Mouse (Mus musculus): ENCODE results near the gene Krtap4-9. TPM values are rescaled to one million over a fixed set of nuclear protein-coding genes. Genes with fewer than 3 reads are reported as not detected.
"Not testable (repeated sequence)": the region's sequence is repeated elsewhere in the genome, so short reads cannot be mapped to it uniquely, and the experiment has no call there.

Gene Krtap4-9
- polyA plus RNA-seq, 1 experiment from 2014 or later, result not detected

DNA sequence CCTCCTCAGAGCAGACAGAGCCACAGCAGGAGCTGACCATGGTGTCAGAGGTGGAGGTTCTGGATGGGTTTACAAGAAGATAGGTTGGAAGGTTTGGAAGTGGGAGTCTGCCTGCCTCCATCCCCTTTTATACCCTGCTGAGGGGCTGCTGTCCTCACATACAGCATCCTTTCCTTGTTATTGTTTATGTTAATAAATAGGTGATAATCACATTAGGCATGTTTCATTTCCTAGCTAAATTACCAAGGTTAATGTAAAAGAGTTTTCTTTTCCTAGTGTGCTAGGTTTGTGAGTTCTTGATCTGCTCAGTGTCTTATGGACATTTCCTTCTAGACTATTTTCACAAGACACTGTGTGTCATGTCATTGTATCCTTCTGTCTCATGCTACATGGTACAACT is 24.8 kb downstream of the Krtap4-9 start, which contains the start of gene Krtap4-13:
TSS of gene Krtap4-13 (minus strand) at position 101 of the 400 bp plus-strand sequence.
- ATAC-seq (ENCODE audit: low read depth); H3K9ac ChIP-seq (ENCODE audit: low read length); H3K4me2 ChIP-seq (ENCODE audit: low read depth, low read length); H3K4me1 ChIP-seq (replicated peaks; ENCODE audit: control insufficient read depth, insufficient read depth, low read length); H3K4me3 ChIP-seq (ENCODE audit: low read length); H3K27ac ChIP-seq (ENCODE audit: low read length); H3K27me3 ChIP-seq (ENCODE audit: control insufficient read depth, insufficient read depth, low read depth, low read length); H3K9me3 ChIP-seq (ENCODE audit: control insufficient read depth, low read length); H3K36me3 ChIP-seq (ENCODE audit: control insufficient read depth, insufficient read depth, low read length): not testable (repeated sequence)

- not testable (repeated sequence) for H3K27ac ChIP-seq (ENCODE audit: low read length); H3K9me3 ChIP-seq (ENCODE audit: control insufficient read depth, low read length); H3K9ac ChIP-seq (ENCODE audit: low read length); H3K4me3 ChIP-seq (ENCODE audit: low read length); H3K4me2 ChIP-seq (ENCODE audit: low read depth, low read length); H3K27me3 ChIP-seq (ENCODE audit: control insufficient read depth, insufficient read depth, low read depth, low read length); ATAC-seq (ENCODE audit: low read depth); H3K36me3 ChIP-seq (ENCODE audit: control insufficient read depth, insufficient read depth, low read length); H3K4me1 ChIP-seq (replicated peaks; ENCODE audit: control insufficient read depth, insufficient read depth, low read length)
- 81% methylated on average over 2 of the region's 2 CpGs for WGBS
Measured at GRCm38 (mm10) chr11:99815566-99815965, 30.6 kb downstream of the Krtap4-9 start, which contains the start of gene Gm11564. Gene Gm11564 (minus strand): TSS chr11:99815666.

Other genes starting within 250 kb of the Krtap4-9 start
- gene Krt40, start 242.0 kb upstream of the Krtap4-9 start, polyA plus RNA-seq (2015; fragmentation: Nextera tagmentation; extraction: Ambion mirVana), result not detected in 2 replicates
- not detected in 2 replicates for gene Krtap3-3, start 234.3 kb upstream of the Krtap4-9 start, polyA plus RNA-seq (2015; fragmentation: Nextera tagmentation; extraction: Ambion mirVana)
- not detected in 2 replicates for gene Krtap3-2, start 228.3 kb upstream of the Krtap4-9 start, polyA plus RNA-seq (2015; fragmentation: Nextera tagmentation; extraction: Ambion mirVana)
- gene Gm11939, start 225.7 kb upstream of the Krtap4-9 start, polyA plus RNA-seq (2015; fragmentation: Nextera tagmentation; extraction: Ambion mirVana), result not detected in 2 replicates
- not detected in 2 replicates for gene Krtap3-1, start 218.6 kb upstream of the Krtap4-9 start, polyA plus RNA-seq (2015; fragmentation: Nextera tagmentation; extraction: Ambion mirVana)
- not detected in 2 replicates for gene Krtap1-5, start 204.2 kb upstream of the Krtap4-9 start, polyA plus RNA-seq (2015; fragmentation: Nextera tagmentation; extraction: Ambion mirVana)
- gene Krtap1-4, start 201.5 kb upstream of the Krtap4-9 start, polyA plus RNA-seq (2015; fragmentation: Nextera tagmentation; extraction: Ambion mirVana), result not detected in 2 replicates
- not detected in 2 replicates for gene Krtap1-3, start 193.9 kb upstream of the Krtap4-9 start, polyA plus RNA-seq (2015; fragmentation: Nextera tagmentation; extraction: Ambion mirVana)
- not detected in 2 replicates for gene Krtap9-3, start 187.1 kb upstream of the Krtap4-9 start, polyA plus RNA-seq (2015; fragmentation: Nextera tagmentation; extraction: Ambion mirVana)
- not detected in 2 replicates for gene Gm11938, start 181.9 kb upstream of the Krtap4-9 start, polyA plus RNA-seq (2015; fragmentation: Nextera tagmentation; extraction: Ambion mirVana)
- gene Gm11937, start 175.0 kb upstream of the Krtap4-9 start, polyA plus RNA-seq (2015; fragmentation: Nextera tagmentation; extraction: Ambion mirVana), result not detected in 2 replicates
- gene Krtap2-4, start 170.4 kb upstream of the Krtap4-9 start, polyA plus RNA-seq (2015; fragmentation: Nextera tagmentation; extraction: Ambion mirVana), result not detected in 2 replicates
- not detected in 2 replicates for gene Gm11562, start 164.8 kb upstream of the Krtap4-9 start, polyA plus RNA-seq (2015; fragmentation: Nextera tagmentation; extraction: Ambion mirVana)
- not detected in 2 replicates for gene Krtap4-1, start 157.0 kb upstream of the Krtap4-9 start, polyA plus RNA-seq (2015; fragmentation: Nextera tagmentation; extraction: Ambion mirVana)
- gene Krtap4-2, start 150.1 kb upstream of the Krtap4-9 start, polyA plus RNA-seq (2015; fragmentation: Nextera tagmentation; extraction: Ambion mirVana), result not detected in 2 replicates
- not detected in 2 replicates for gene Krtap4-7, start 141.1 kb upstream of the Krtap4-9 start, polyA plus RNA-seq (2015; fragmentation: Nextera tagmentation; extraction: Ambion mirVana)
- not detected in 2 replicates for gene Gm11555, start 135.0 kb upstream of the Krtap4-9 start, polyA plus RNA-seq (2015; fragmentation: Nextera tagmentation; extraction: Ambion mirVana)
- gene Gm11563, start 126.2 kb upstream of the Krtap4-9 start, polyA plus RNA-seq (2015; fragmentation: Nextera tagmentation; extraction: Ambion mirVana), result not detected in 2 replicates
- gene Krtap4-6, start 119.2 kb upstream of the Krtap4-9 start, polyA plus RNA-seq (2015; fragmentation: Nextera tagmentation; extraction: Ambion mirVana), result not detected in 2 replicates
- not detected in 2 replicates for gene Gm14190, start 94.5 kb upstream of the Krtap4-9 start, polyA plus RNA-seq (2015; fragmentation: Nextera tagmentation; extraction: Ambion mirVana)
- gene Gm14180, start 50.9 kb upstream of the Krtap4-9 start, polyA plus RNA-seq (2015; fragmentation: Nextera tagmentation; extraction: Ambion mirVana), result not detected in 2 replicates
- gene Gm11595, start 12.3 kb upstream of the Krtap4-9 start, polyA plus RNA-seq (2015; fragmentation: Nextera tagmentation; extraction: Ambion mirVana), result not detected in 2 replicates
- gene Krtap4-8, start 4.5 kb upstream of the Krtap4-9 start, polyA plus RNA-seq (2015; fragmentation: Nextera tagmentation; extraction: Ambion mirVana), result not detected in 2 replicates
- not detected in 2 replicates for gene Gm11596, start 8.3 kb downstream of the Krtap4-9 start, polyA plus RNA-seq (2015; fragmentation: Nextera tagmentation; extraction: Ambion mirVana)
- not detected in 2 replicates for gene Gm11569, start 13.7 kb downstream of the Krtap4-9 start, polyA plus RNA-seq (2015; fragmentation: Nextera tagmentation; extraction: Ambion mirVana)
- not detected in 2 replicates for gene Gm11554, start 19.2 kb downstream of the Krtap4-9 start, polyA plus RNA-seq (2015; fragmentation: Nextera tagmentation; extraction: Ambion mirVana)
- not detected in 2 replicates for gene Krtap4-13, start 24.7 kb downstream of the Krtap4-9 start, polyA plus RNA-seq (2015; fragmentation: Nextera tagmentation; extraction: Ambion mirVana)
- gene Gm11564, start 30.5 kb downstream of the Krtap4-9 start, polyA plus RNA-seq (2015; fragmentation: Nextera tagmentation; extraction: Ambion mirVana), result not detected in 2 replicates
- not detected in 2 replicates for gene 2300003K06Rik, start 52.9 kb downstream of the Krtap4-9 start, polyA plus RNA-seq (2015; fragmentation: Nextera tagmentation; extraction: Ambion mirVana)
- not detected in 2 replicates for gene Krtap4-16, start 66.4 kb downstream of the Krtap4-9 start, polyA plus RNA-seq (2015; fragmentation: Nextera tagmentation; extraction: Ambion mirVana)
- gene Gm11568, start 72.7 kb downstream of the Krtap4-9 start, polyA plus RNA-seq (2015; fragmentation: Nextera tagmentation; extraction: Ambion mirVana), result not detected in 2 replicates
- gene Gm11559, start 79.3 kb downstream of the Krtap4-9 start, polyA plus RNA-seq (2015; fragmentation: Nextera tagmentation; extraction: Ambion mirVana), result not detected in 2 replicates
- not detected in 2 replicates for gene Krtap9-1, start 88.2 kb downstream of the Krtap4-9 start, polyA plus RNA-seq (2015; fragmentation: Nextera tagmentation; extraction: Ambion mirVana)
- not detected in 2 replicates for gene Gm11567, start 94.0 kb downstream of the Krtap4-9 start, polyA plus RNA-seq (2015; fragmentation: Nextera tagmentation; extraction: Ambion mirVana)
- gene Krtap31-1, start 122.7 kb downstream of the Krtap4-9 start, polyA plus RNA-seq (2015; fragmentation: Nextera tagmentation; extraction: Ambion mirVana), result not detected in 2 replicates
- gene Gm11565, start 129.6 kb downstream of the Krtap4-9 start, polyA plus RNA-seq (2015; fragmentation: Nextera tagmentation; extraction: Ambion mirVana), result not detected in 2 replicates
- not detected in 2 replicates for gene Krtap31-2, start 151.1 kb downstream of the Krtap4-9 start, polyA plus RNA-seq (2015; fragmentation: Nextera tagmentation; extraction: Ambion mirVana)
- not detected in 2 replicates for gene Krtap9-5, start 163.3 kb downstream of the Krtap4-9 start, polyA plus RNA-seq (2015; fragmentation: Nextera tagmentation; extraction: Ambion mirVana)
- not detected in 2 replicates for gene Krtap29-1, start 193.9 kb downstream of the Krtap4-9 start, polyA plus RNA-seq (2015; fragmentation: Nextera tagmentation; extraction: Ambion mirVana)
- gene Krtap16-1, start 201.4 kb downstream of the Krtap4-9 start, polyA plus RNA-seq (2015; fragmentation: Nextera tagmentation; extraction: Ambion mirVana), result not detected in 2 replicates
- gene Krtap17-1, start 208.8 kb downstream of the Krtap4-9 start, polyA plus RNA-seq (2015; fragmentation: Nextera tagmentation; extraction: Ambion mirVana), result 0.83 and 1.2 TPM in 2 replicates
- not detected in 2 replicates for gene Krt33a, start 231.0 kb downstream of the Krtap4-9 start, polyA plus RNA-seq (2015; fragmentation: Nextera tagmentation; extraction: Ambion mirVana)
- gene Krt33b, start 244.7 kb downstream of the Krtap4-9 start, polyA plus RNA-seq (2015; fragmentation: Nextera tagmentation; extraction: Ambion mirVana), result not detected in 2 replicates

Data from lung, embryonic 16.5 days (tissue).